Mouse (Mus musculus) midbrain, embryonic 12.5 days (tissue): ENCODE results near the gene Slc31a1. TPM values are rescaled to one million over a fixed set of nuclear protein-coding genes. Genes with fewer than 3 reads are reported as not detected.

Experiments used
- ATAC-seq: fragments of 200-750 bp; cut with Nextera tagmentation; 2 replicates; pipeline ENCODE4 v1.8.0; 2017; ENCODE audit warnings: low read depth, moderate TSS enrichment, moderate library complexity; ENCODE audit not compliant: low FRiP score
- H3K27ac ChIP-seq: fragments of 300-500 bp; sonication (generic); replicated peaks from 2 replicates; pipeline ENCODE4 v1.5.1; 2016; ENCODE audit warnings: mild to moderate bottlenecking
- H3K27me3 ChIP-seq: fragments of 300-500 bp; sonication (generic); 2 replicates; pipeline ENCODE4 v1.6.1; 2016; ENCODE audit warnings: mild to moderate bottlenecking
- H3K36me3 ChIP-seq: fragments of 300-500 bp; sonication (generic); 2 replicates; pipeline ENCODE4 v1.6.1; 2016
- H3K4me1 ChIP-seq: fragments of 300-500 bp; sonication (generic); 2 replicates; pipeline ENCODE4 v1.6.1; 2016
- H3K4me2 ChIP-seq: fragments of 300-500 bp; sonication (generic); replicated peaks from 2 replicates; pipeline ENCODE4 v1.6.1; 2016; ENCODE audit warnings: mild to moderate bottlenecking, moderate library complexity
- H3K4me3 ChIP-seq: fragments of 300-500 bp; sonication (generic); 2 replicates; pipeline ENCODE4 v1.5.1; 2016; ENCODE audit warnings: mild to moderate bottlenecking
- H3K9ac ChIP-seq: fragments of 300-500 bp; sonication (generic); replicated peaks from 2 replicates; pipeline ENCODE4 v1.6.1; 2016; ENCODE audit warnings: mild to moderate bottlenecking, moderate library complexity
- H3K9me3 ChIP-seq: fragments of 300-500 bp; sonication (generic); 2 replicates; pipeline ENCODE4 v1.6.1; 2016; ENCODE audit warnings: mild to moderate bottlenecking
- WGBS: fragments of 180-500 bp; shearing (Covaris S2); methylation state at CpG from one replicate; pipeline ENCODE4 v1.1.7; 2016; 5-methylcytosine and 5-hydroxymethylcytosine counted together
- polyA plus RNA-seq: library from polyadenylated mRNA; unstranded; fragments of >200 nt; fragmentation: Nextera tagmentation; extraction: Ambion mirVana; gene quantifications from 2 replicates; pipeline ENCODE4 v1.2.1, GENCODE M21; 2016

Slc31a1 gene
- polyA plus RNA-seq, 1 experiment from 2014 or later, result 48.1 TPM

GRCm38 (mm10) chr4:62389592-62390512, 29.3 kb downstream of the Slc31a1 start:
- no peak overlapping the region for H3K4me3 ChIP-seq
- H3K36me3 ChIP-seq, result peaks cover 67% of the 10 kb centered on the region
- no peak for ATAC-seq
- H3K27me3 ChIP-seq, result no peaks in the 10 kb centered on the region
- H3K9ac ChIP-seq, result no peak overlapping the region
- H3K4me1 ChIP-seq, result peaks cover 3% of the 10 kb centered on the region; the same call in 1 of the 2 replicates
- 89% methylated on average over 5 of the region's 5 CpGs for WGBS
- no peaks in the 10 kb centered on the region for H3K9me3 ChIP-seq
- H3K27ac ChIP-seq, result no peak overlapping the region
- H3K4me2 ChIP-seq, result no peak overlapping the region

- H3K27me3 ChIP-seq, result no peaks in the 10 kb centered on the region
- H3K9ac ChIP-seq, result no peak overlapping the region
- peaks cover 77% of the 10 kb centered on the region for H3K36me3 ChIP-seq
- H3K4me3 ChIP-seq, result no peak overlapping the region
- no peaks in the 10 kb centered on the region for H3K9me3 ChIP-seq
- 0 out of 2 replicates have a peak, but pooled peaks have one; percentile 30 for ATAC-seq
- H3K4me1 ChIP-seq, result peaks cover 3% of the 10 kb centered on the region; the same call in 1 of the 2 replicates
- 84% methylated on average over 7 of the region's 7 CpGs for WGBS
- H3K27ac ChIP-seq, result no peak overlapping the region
- no peak overlapping the region for H3K4me2 ChIP-seq
Measured at GRCm38 (mm10) chr4:62391892-62392291, 31.4 kb downstream of the Slc31a1 start.

GRCm38 (mm10) chr4:62393459-62393858, 32.9 kb downstream of the Slc31a1 start:
- ATAC-seq, result peak; percentile 47; the same call in 1 of the 2 replicates
- H3K27me3 ChIP-seq, result no peaks in the 10 kb centered on the region
- H3K9ac ChIP-seq, result no peak overlapping the region
- peaks cover 3% of the 10 kb centered on the region; the same call in 1 of the 2 replicates for H3K4me1 ChIP-seq
- H3K36me3 ChIP-seq, result peaks cover 81% of the 10 kb centered on the region
- H3K9me3 ChIP-seq, result no peaks in the 10 kb centered on the region
- no peak overlapping the region for H3K4me3 ChIP-seq
- peak overlapping the region; percentile 54 for H3K27ac ChIP-seq
- H3K4me2 ChIP-seq, result no peak overlapping the region
- 29% methylated on average over 6 of the region's 6 CpGs for WGBS

GRCm38 (mm10) chr4:62395806-62396205, 35.3 kb downstream of the Slc31a1 start:
- H3K4me3 ChIP-seq, result no peak overlapping the region

GRCm38 (mm10) chr4:62397616-62398365, 37.3 kb downstream of the Slc31a1 start:
- ATAC-seq, result no peak
- Histone ChIP-seq H3K27me3 (no peaks in the 10 kb centered on the region), H3K27ac (no peak overlapping the region), H3K9me3 (no peaks in the 10 kb centered on the region), H3K9ac (no peak overlapping the region), H3K4me2 (no peak overlapping the region), H3K4me3 (no peak overlapping the region), H3K36me3 (peaks cover 78% of the 10 kb centered on the region), H3K4me1 (peaks cover 3% of the 10 kb centered on the region; the same call in 1 of the 2 replicates)
- WGBS, result 88% methylated on average over 4 of the region's 4 CpGs

More at GRCm38 (mm10) chr4:62395806-62396205, 35.3 kb downstream of the Slc31a1 start:
- no peak for ATAC-seq
- no peak overlapping the region for H3K9ac ChIP-seq
- H3K4me2 ChIP-seq, result no peak overlapping the region
- H3K27me3 ChIP-seq, result no peaks in the 10 kb centered on the region
- H3K36me3 ChIP-seq, result peaks cover 80% of the 10 kb centered on the region
- 97% methylated on average over 1 of the region's 1 CpGs for WGBS
- H3K9me3 ChIP-seq, result no peaks in the 10 kb centered on the region
- peaks cover 3% of the 10 kb centered on the region; the same call in 1 of the 2 replicates for H3K4me1 ChIP-seq
- no peak overlapping the region for H3K27ac ChIP-seq

GRCm38 (mm10) chr4:62398956-62399355, 38.4 kb downstream of the Slc31a1 start:
- ATAC-seq, result no peak
- H3K4me3 ChIP-seq, result no peak overlapping the region
- H3K9me3 ChIP-seq, result no peaks in the 10 kb centered on the region
- H3K36me3 ChIP-seq, result peaks cover 72% of the 10 kb centered on the region
- no peak overlapping the region for H3K9ac ChIP-seq
- no peak overlapping the region for H3K4me2 ChIP-seq
- no peak overlapping the region for H3K27ac ChIP-seq
- no peaks in the 10 kb centered on the region for H3K27me3 ChIP-seq
- 95% methylated on average over 3 of the region's 3 CpGs for whole genome bisulfite sequencing
- H3K4me1 ChIP-seq, result no peaks in the 10 kb centered on the region

- H3K4me2 ChIP-seq, result no peak overlapping the region; the same call in 1 of the 2 replicates
Measured at GRCm38 (mm10) chr4:62406133-62406532, 45.6 kb downstream of the Slc31a1 start.

GRCm38 (mm10) chr4:62407730-62408582, 47.4 kb downstream of the Slc31a1 start:
- WGBS, result under 1% methylated on average over 35 of the region's 35 CpGs
- Histone ChIP-seq H3K4me1 (peaks cover 31% of the 10 kb centered on the region), H3K27me3 (no peaks in the 10 kb centered on the region), H3K27ac (peak overlapping the region; percentile 78), H3K9me3 (no peaks in the 10 kb centered on the region), H3K9ac (peak overlapping the region; percentile 65), H3K4me2 (peak overlapping the region; percentile 51), H3K36me3 (peaks cover 20% of the 10 kb centered on the region), H3K4me3 (peak overlapping the region; percentile 85)
- ATAC-seq, result 0 out of 2 replicates have a peak, but pooled peaks have one; percentile 3

More at GRCm38 (mm10) chr4:62406133-62406532, 45.6 kb downstream of the Slc31a1 start:
- no peaks in the 10 kb centered on the region for H3K9me3 ChIP-seq
- peaks cover 18% of the 10 kb centered on the region for H3K36me3 ChIP-seq
- H3K27me3 ChIP-seq, result no peaks in the 10 kb centered on the region
- peaks cover 31% of the 10 kb centered on the region for H3K4me1 ChIP-seq
- 84% methylated on average over 4 of the region's 4 CpGs for WGBS
- H3K9ac ChIP-seq, result no peak overlapping the region
- no peak overlapping the region for H3K27ac ChIP-seq
- H3K4me3 ChIP-seq, result no peak overlapping the region
- ATAC-seq, result no peak

- H3K4me1 ChIP-seq, result peaks cover 31% of the 10 kb centered on the region
- no peaks in the 10 kb centered on the region for H3K27me3 ChIP-seq
- H3K27ac ChIP-seq, result peak within 1 kb of the TSS; percentile 79
- peaks cover 27% of the 10 kb centered on the region for H3K36me3 ChIP-seq
- no peaks in the 10 kb centered on the region for H3K9me3 ChIP-seq
- peak within 1 kb of the TSS; percentile 85 for H3K4me3 ChIP-seq
- ATAC-seq, result peak; percentile 99
- under 1% methylated on average over 39 of the region's 39 CpGs for WGBS
- H3K4me2 ChIP-seq, result peak within 1 kb of the TSS; percentile 62
- H3K9ac ChIP-seq, result peak within 1 kb of the TSS; percentile 86
Measured at GRCm38 (mm10) chr4:62408601-62409282, 48.2 kb downstream of the Slc31a1 start, which contains the start of the genes Cdc26 and Prpf4. TSS of gene Cdc26 (minus strand) at chr4:62408642. TSS of gene Prpf4 (plus strand) at chr4:62408797.

- H3K9ac ChIP-seq, result peak overlapping the region; percentile 86
- peaks cover 28% of the 10 kb centered on the region for H3K4me1 ChIP-seq
- WGBS, result 40% methylated on average over 6 of the region's 6 CpGs
- no peak overlapping the region for H3K27ac ChIP-seq
- H3K27me3 ChIP-seq, result no peaks in the 10 kb centered on the region
- ATAC-seq, result no peak
- no peaks in the 10 kb centered on the region for H3K9me3 ChIP-seq
- peak overlapping the region; percentile 62 for H3K4me2 ChIP-seq
- peaks cover 34% of the 10 kb centered on the region for H3K36me3 ChIP-seq
- peak overlapping the region; percentile 85 for H3K4me3 ChIP-seq
Measured at GRCm38 (mm10) chr4:62409615-62410014, 49.1 kb downstream of the Slc31a1 start.
